Mouse (Mus musculus) forebrain, postnatal 0 days (tissue): ENCODE data around the gene Cdc73. TPM values are rescaled to one million over a fixed set of nuclear protein-coding genes. Genes with fewer than 3 reads are reported as not detected.
A peak's percentile ranks its signal among the peaks of the same experiment; 100 is the strongest.

Source experiments
- ATAC-seq: fragments of 200-750 bp; cut with Nextera tagmentation; 2 replicates; pipeline ENCODE4 v1.8.0; 2017; ENCODE audit warnings: mild to moderate bottlenecking, moderate library complexity
- DNase-seq: peaks from one replicate; pipeline ENCODE4 v3.0.0-alpha.2; 2015
- H3K27ac ChIP-seq: fragments of 300-500 bp; sonication (generic); 2 replicates; pipeline ENCODE4 v1.5.1; 2014; ENCODE audit warnings: low read depth, mild to moderate bottlenecking, antibody characterized with exemption, low read length, moderate library complexity, mixed read lengths
- H3K27me3 ChIP-seq: fragments of 300-500 bp; sonication (generic); 2 replicates; pipeline ENCODE4 v1.6.1; 2014; ENCODE audit warnings: mild to moderate bottlenecking, low read length, mixed read lengths; ENCODE audit not compliant: insufficient read depth
- H3K36me3 ChIP-seq: fragments of 300-500 bp; sonication (generic); 2 replicates; pipeline ENCODE4 v1.6.1; 2014; ENCODE audit warnings: mild to moderate bottlenecking, moderate library complexity; ENCODE audit not compliant: insufficient read depth
- H3K4me1 ChIP-seq: fragments of 300-500 bp; sonication (generic); 2 replicates; pipeline ENCODE4 v1.6.1; 2014; ENCODE audit warnings: antibody characterized with exemption; ENCODE audit not compliant: insufficient read depth
- H3K4me2 ChIP-seq: fragments of 300-500 bp; sonication (generic); 2 replicates; pipeline ENCODE4 v1.6.1; 2014; ENCODE audit warnings: low read depth, mild to moderate bottlenecking, moderate library complexity
- H3K4me3 ChIP-seq: fragments of 300-500 bp; sonication (generic); 2 replicates; pipeline ENCODE4 v1.5.1; 2014; ENCODE audit warnings: low read depth, low read length, mixed read lengths
- H3K9ac ChIP-seq: fragments of 300-500 bp; sonication (generic); 2 replicates; pipeline ENCODE4 v1.6.1; 2014; ENCODE audit warnings: mild to moderate bottlenecking
- H3K9me3 ChIP-seq: fragments of 300-500 bp; sonication (generic); 2 replicates; pipeline ENCODE4 v1.6.1; 2016; ENCODE audit warnings: low read length
- CTCF ChIP-seq: sonication (generic); IDR thresholded peaks from 2 replicates; pipeline ENCODE4 v1.5.1; 2016; ENCODE audit warnings: antibody characterized with exemption, control low read depth, low read depth
- WGBS: fragments of 180-500 bp; shearing (Covaris S2); extraction: QIAGEN DNeasy Blood & Tissue Kit; methylation state at CpG from one replicate; pipeline ENCODE4 v1.1.7; 2014; 5-methylcytosine and 5-hydroxymethylcytosine counted together
- polyA plus RNA-seq: library from polyadenylated mRNA; unstranded; fragments of >200 nt; fragmentation: Nextera tagmentation; extraction: Ambion mirVana; gene quantifications from 2 replicates; pipeline ENCODE4 v1.2.1, GENCODE M21; 2015
- total RNA-seq: library from RNA; depleted of rRNA; stranded (reverse); fragments of >200 nt; gene quantifications from 2 replicates; pipeline ENCODE4 v1.2.3, GENCODE M21; 2014

Gene Cdc73
- total and polyA plus RNA-seq, 2 experiments from 2014 or later, result 10.9 to 11.2 TPM

- Histone ChIP-seq H3K4me2 (no peak overlapping the region), H3K9me3 (no peaks in the 10 kb centered on the region), H3K4me3 (no peak overlapping the region), H3K27ac (0 out of 2 replicates have a peak overlapping the region, but pooled peaks have one; percentile 66), H3K36me3 (no peaks in the 10 kb centered on the region), H3K9ac (no peak overlapping the region), H3K4me1 (no peaks in the 10 kb centered on the region), H3K27me3 (no peaks in the 10 kb centered on the region)
- DNase-seq (no peak), ATAC-seq (no peak)
- 80% methylated on average over 5 of the region's 5 CpGs for WGBS
- TF ChIP-seq CTCF, result no peak
Measured at GRCm38 (mm10) chr1:143710627-143710976, 7.9 kb upstream of the Cdc73 start.

- H3K36me3 ChIP-seq, result no peaks in the 10 kb centered on the region
- no peaks in the 10 kb centered on the region for H3K9me3 ChIP-seq
- no peaks in the 10 kb centered on the region for H3K27me3 ChIP-seq
- no peak overlapping the region for H3K4me3 ChIP-seq
- no peak overlapping the region for H3K4me2 ChIP-seq
- no peaks in the 10 kb centered on the region for H3K4me1 ChIP-seq
- DNase-seq (peak; percentile 16), ATAC-seq (peak; percentile 98)
- 50% methylated on average over 7 of the region's 7 CpGs for WGBS
- TF ChIP-seq CTCF, result no peak
- H3K27ac ChIP-seq, result peak overlapping the region; percentile 66; the same call in 1 of the 2 replicates
- no peak overlapping the region for H3K9ac ChIP-seq
Measured at GRCm38 (mm10) chr1:143709966-143710626, 7.4 kb upstream of the Cdc73 start.

GRCm38 (mm10) chr1:143708361-143708760, 5.7 kb upstream of the Cdc73 start:
- Histone ChIP-seq H3K9me3 (no peaks in the 10 kb centered on the region), H3K36me3 (no peaks in the 10 kb centered on the region), H3K27me3 (no peaks in the 10 kb centered on the region), H3K4me1 (no peaks in the 10 kb centered on the region), H3K27ac (no peak overlapping the region), H3K9ac (no peak overlapping the region), H3K4me2 (no peak overlapping the region), H3K4me3 (no peak overlapping the region)
- no peak for TF ChIP-seq CTCF
- ATAC-seq, result no peak
- no peak for DNase-seq
- WGBS, result 76% methylated on average over 6 of the region's 6 CpGs

- Histone ChIP-seq H3K4me2 (no peak overlapping the region), H3K9ac (no peak overlapping the region), H3K4me1 (no peaks in the 10 kb centered on the region), H3K9me3 (no peaks in the 10 kb centered on the region), H3K27ac (no peak overlapping the region), H3K27me3 (no peaks in the 10 kb centered on the region), H3K4me3 (no peak overlapping the region), H3K36me3 (no peaks in the 10 kb centered on the region)
- no peak for TF ChIP-seq CTCF
- DNase-seq (no peak), ATAC-seq (no peak)
- WGBS, result 24% methylated on average over 4 of the region's 4 CpGs
Measured at GRCm38 (mm10) chr1:143707006-143707405, 4.3 kb upstream of the Cdc73 start.

GRCm38 (mm10) chr1:143702141-143702740, 452 bp downstream of the Cdc73 start:
- H3K4me1 ChIP-seq, result no peaks in the 10 kb centered on the region; the same call in 1 of the 2 replicates
- H3K9ac ChIP-seq, result peak overlapping the region; percentile 85
- H3K4me2 ChIP-seq, result peak overlapping the region; percentile 68
- peak; percentile 57 for ATAC-seq
- peak; percentile 62 for DNase-seq
- 2% methylated on average over 41 of the region's 48 CpGs for WGBS
- peak overlapping the region; percentile 95 for H3K27ac ChIP-seq
- H3K4me3 ChIP-seq, result peak overlapping the region; percentile 91
- TF ChIP-seq CTCF, result no peak; the same call in 1 of the 2 replicates
- H3K9me3 ChIP-seq, result no peaks in the 10 kb centered on the region
- peaks cover under 1% of the 10 kb centered on the region; the same call in 1 of the 2 replicates for H3K36me3 ChIP-seq
- H3K27me3 ChIP-seq, result no peaks in the 10 kb centered on the region

GRCm38 (mm10) chr1:143701736-143702135, 957 bp downstream of the Cdc73 start:
- Histone ChIP-seq H3K36me3 (peaks cover 4% of the 10 kb centered on the region; the same call in 1 of the 2 replicates), H3K4me2 (peak overlapping the region; percentile 68), H3K4me1 (no peaks in the 10 kb centered on the region; the same call in 1 of the 2 replicates), H3K4me3 (peak overlapping the region; percentile 91), H3K27me3 (no peaks in the 10 kb centered on the region), H3K9me3 (no peaks in the 10 kb centered on the region), H3K27ac (peak overlapping the region; percentile 95; the same call in 1 of the 2 replicates), H3K9ac (peak overlapping the region; percentile 85)
- no peak for TF ChIP-seq CTCF
- WGBS, result under 1% methylated on average over 13 of the region's 13 CpGs
- ATAC-seq (no peak), DNase-seq (peak; percentile 6)

- H3K4me1 ChIP-seq, result no peaks in the 10 kb centered on the region
- no peak overlapping the region for H3K27ac ChIP-seq
- no peak for DNase-seq
- no peak overlapping the region for H3K9ac ChIP-seq
- H3K27me3 ChIP-seq, result no peaks in the 10 kb centered on the region
- H3K9me3 ChIP-seq, result no peaks in the 10 kb centered on the region
- H3K36me3 ChIP-seq, result peaks cover 23% of the 10 kb centered on the region
- WGBS, result 90% methylated on average over 3 of the region's 3 CpGs
- no peak overlapping the region for H3K4me3 ChIP-seq
- H3K4me2 ChIP-seq, result no peak overlapping the region
- no peak for TF ChIP-seq CTCF
- no peak for ATAC-seq
Measured at GRCm38 (mm10) chr1:143684849-143685248, 17.8 kb downstream of the Cdc73 start.
